ENCODE assay signal across 15 mouse cellular contexts in the genomic region with DNA sequence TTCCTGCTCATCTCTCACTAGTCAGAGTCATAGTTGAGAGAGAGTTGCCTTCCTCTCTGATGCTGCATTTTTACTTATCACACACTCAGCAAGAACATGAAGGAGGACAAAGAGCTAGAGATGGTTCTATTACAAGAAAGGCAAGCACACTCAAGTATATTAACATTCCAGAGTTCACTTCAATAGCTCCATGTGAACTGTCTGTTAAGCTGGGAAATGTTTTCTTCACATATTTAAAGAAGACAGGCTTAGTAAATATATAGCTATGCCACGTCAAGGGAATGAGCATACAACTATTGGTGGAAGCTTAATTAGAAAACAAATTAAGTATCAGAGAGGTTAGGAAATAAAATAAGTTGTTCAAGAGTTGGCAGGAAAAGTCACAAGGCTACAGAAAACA.
"Had no signal": no experiment of that assay in that cellular context is flagged by ENCODE, and none has a peak within 500 bp of the region (broad histone marks: within the 10 kb centered on the region; RNA-seq: fewer than 3 reads in every experiment).

No protein-coding gene starts in this region.

- H3K9me3 ChIP-seq: neural tube, embryonic 15.5 days; stomach, embryonic 15.5 days had no signal

- H3K27me3 ChIP-seq: neural tube, embryonic 15.5 days; stomach, embryonic 15.5 days had no signal

- H3K4me1 ChIP-seq: neural tube, embryonic 15.5 days; stomach, embryonic 15.5 days had no signal

- H3K4me3 ChIP-seq: neural tube, embryonic 15.5 days; stomach, embryonic 15.5 days had no signal

- H3K27ac ChIP-seq: neural tube, embryonic 15.5 days; stomach, embryonic 15.5 days; stomach, postnatal 0 days had no signal

- H3K9ac ChIP-seq: neural tube, embryonic 15.5 days; stomach, embryonic 15.5 days had no signal

- DNase-seq: retina, postnatal 1 day; right cerebral cortex, adult 18-20 months; right cerebral cortex, postnatal 14 days; right cerebral cortex, postnatal 25 days; right cerebral cortex, postnatal 4 days; spleen, adult 18-20 months; thymus, adult 18-20 months; thymus, adult 2 months; thymus, postnatal 14 days; thymus, postnatal 25 days; thymus, postnatal 36 days; thymus, postnatal 4 days had no signal

- H3K4me2 ChIP-seq: neural tube, embryonic 15.5 days; stomach, embryonic 15.5 days had no signal

- H3K36me3 ChIP-seq: neural tube, embryonic 15.5 days; stomach, embryonic 15.5 days had no signal
